Mouse (Mus musculus) CH12.LX (cell line): ENCODE measurements around the gene Zdhhc20. TPM values are rescaled to one million over a fixed set of nuclear protein-coding genes. Genes with fewer than 3 reads are reported as not detected.

Source experiments
- DNase-seq: peaks from one replicate; pipeline ENCODE4 v3.0.0-alpha.2; 2013; ENCODE audit errors: extremely low read depth
- H3K27ac ChIP-seq: 2 replicates; pipeline ENCODE4 v1.5.1; 2012; ENCODE audit warnings: low read depth, mild to moderate bottlenecking, control low read depth, moderate library complexity; ENCODE audit not compliant: insufficient read depth
- H3K27me3 ChIP-seq: replicated peaks from 2 replicates; pipeline ENCODE3; 2012; ENCODE audit warnings: inconsistent platforms
- H3K36me3 ChIP-seq, 2 experiments: replicated peaks in 1 of 2; 2 replicates each; pipeline versions ENCODE3 to v1.6.1; 2012; ENCODE audit warnings: inconsistent platforms in 1 of 2, low read length in 1 of 2, mild to moderate bottlenecking in 1 of 2, mixed read lengths in 1 of 2, moderate library complexity in 1 of 2; ENCODE audit not compliant: control insufficient read depth in 1 of 2, insufficient read depth in 1 of 2
- H3K4me1 ChIP-seq, 2 experiments: 2 replicates each; pipeline ENCODE4 v1.6.1; 2012; ENCODE audit warnings: inconsistent platforms in 1 of 2, moderate library complexity in 1 of 2; ENCODE audit not compliant: insufficient read depth in 2 of 2, control insufficient read depth in 1 of 2
- H3K4me2 ChIP-seq: 2 replicates; pipeline ENCODE4 v1.6.1; 2012; ENCODE audit warnings: low read depth, mild to moderate bottlenecking, control low read depth; ENCODE audit not compliant: poor library complexity, insufficient read depth, severe bottlenecking
- H3K4me3 ChIP-seq, 3 experiments: fragments of 150-350 bp in 1 of 3; sonication (generic) in 1 of 3; replicated peaks in 1 of 3; 2 replicates each; pipeline versions ENCODE3 to v1.5.1; 2011 to 2012; ENCODE audit warnings: low read depth in 2 of 3, low read length in 2 of 3, mild to moderate bottlenecking in 2 of 3, moderate library complexity in 2 of 3, control low read depth in 1 of 3, improper control_type of control experiment in 1 of 3, inconsistent platforms in 1 of 3, mixed read lengths in 1 of 3; ENCODE audit not compliant: poor library complexity in 1 of 3
- H3K79me2 ChIP-seq: replicated peaks from 2 replicates; pipeline ENCODE4 v1.6.1; 2012; ENCODE audit warnings: mild to moderate bottlenecking, moderate library complexity; ENCODE audit not compliant: control insufficient read depth, poor library complexity, insufficient read depth, severe bottlenecking; ENCODE audit errors: extremely low read depth
- H3K9ac ChIP-seq: 2 replicates; pipeline ENCODE4 v1.6.1; 2012; ENCODE audit warnings: low read depth, mild to moderate bottlenecking, control low read depth, moderate library complexity; ENCODE audit not compliant: insufficient read depth
- H3K9me3 ChIP-seq: replicated peaks from 2 replicates; pipeline ENCODE3; 2012; ENCODE audit warnings: low read length, inconsistent platforms, mixed read lengths
- BHLHE40 ChIP-seq: IDR thresholded peaks from 2 replicates; pipeline ENCODE4 v1.6.1; 2011; ENCODE audit warnings: mild to moderate bottlenecking, low read depth, low read length, improper control_type of control experiment
- CHD1 ChIP-seq: IDR thresholded peaks from 2 replicates; pipeline ENCODE4 v1.6.1; 2012; ENCODE audit warnings: low read depth, low read length, improper control_type of control experiment, inconsistent platforms
- CHD2 ChIP-seq: IDR thresholded peaks from 2 replicates; pipeline ENCODE4 v1.6.1; 2011; ENCODE audit warnings: low read length, improper control_type of control experiment
- CTCF ChIP-seq, 2 experiments: IDR thresholded peaks in 1 of 2; conservative IDR thresholded peaks in 1 of 2; 2 replicates each; pipeline ENCODE4 v1.5.1; 2011 to 2012; ENCODE audit warnings: low read depth in 2 of 2, low read length in 2 of 2, improper control_type of control experiment in 1 of 2, inconsistent platforms in 1 of 2, mild to moderate bottlenecking in 1 of 2, moderate library complexity in 1 of 2
- E2F4 ChIP-seq: IDR thresholded peaks from 2 replicates; pipeline ENCODE4 v1.6.1; 2011; ENCODE audit warnings: low read depth, low read length, improper control_type of control experiment; ENCODE audit not compliant: insufficient replicate concordance
- ELF1 ChIP-seq: IDR thresholded peaks from 2 replicates; pipeline ENCODE4 v1.6.1; 2014; ENCODE audit warnings: low read depth, mild to moderate bottlenecking, inconsistent platforms, low read length, improper control_type of control experiment
- EP300 ChIP-seq: IDR thresholded peaks from 2 replicates; pipeline ENCODE4 v1.6.1; 2011; ENCODE audit warnings: low read length, improper control_type of control experiment
- ETS1 ChIP-seq: conservative IDR thresholded peaks from 2 replicates; pipeline ENCODE4 v1.6.1; 2012; ENCODE audit warnings: low read depth, mild to moderate bottlenecking, inconsistent platforms, low read length, improper control_type of control experiment, moderate library complexity
- GABPA ChIP-seq: IDR thresholded peaks from 2 replicates; pipeline ENCODE4 v1.6.1; 2012; ENCODE audit warnings: low read depth, low read length, improper control_type of control experiment, inconsistent platforms; ENCODE audit not compliant: insufficient replicate concordance
- HCFC1 ChIP-seq: IDR thresholded peaks from 2 replicates; pipeline ENCODE4 v1.6.1; 2012; ENCODE audit warnings: low read depth, mild to moderate bottlenecking, inconsistent platforms, low read length, improper control_type of control experiment
- IRF4 ChIP-seq: IDR thresholded peaks from 2 replicates; pipeline ENCODE4 v1.6.1; 2014; ENCODE audit warnings: low read depth, mild to moderate bottlenecking, inconsistent platforms, low read length, improper control_type of control experiment
- JUN ChIP-seq: IDR thresholded peaks from 2 replicates; pipeline ENCODE4 v1.6.1; 2011; ENCODE audit warnings: low read depth, mild to moderate bottlenecking, low read length, improper control_type of control experiment, moderate library complexity; ENCODE audit not compliant: insufficient read depth
- JUND ChIP-seq: conservative IDR thresholded peaks from 2 replicates; pipeline ENCODE4 v1.6.1; 2011; ENCODE audit warnings: low read depth, low read length, improper control_type of control experiment
- KAT2A ChIP-seq: IDR thresholded peaks from 2 replicates; pipeline ENCODE4 v1.6.1; 2012; ENCODE audit warnings: low read length, improper control_type of control experiment, inconsistent platforms; ENCODE audit not compliant: insufficient replicate concordance
- MAFK ChIP-seq: IDR thresholded peaks from 2 replicates; pipeline ENCODE4 v1.6.1; 2011; ENCODE audit warnings: low read length, improper control_type of control experiment; ENCODE audit not compliant: insufficient replicate concordance
- MAX ChIP-seq: IDR thresholded peaks from 2 replicates; pipeline ENCODE4 v1.6.1; 2011; ENCODE audit warnings: low read length, improper control_type of control experiment
- MAZ ChIP-seq: IDR thresholded peaks from 2 replicates; pipeline ENCODE4 v1.6.1; 2012; ENCODE audit warnings: low read depth, mild to moderate bottlenecking, inconsistent platforms, low read length, improper control_type of control experiment, moderate library complexity
- MEF2A ChIP-seq: IDR thresholded peaks from 2 replicates; pipeline ENCODE4 v1.6.1; 2014; ENCODE audit warnings: low read depth, mild to moderate bottlenecking, inconsistent platforms, low read length, improper control_type of control experiment, borderline replicate concordance
- MXI1 ChIP-seq: IDR thresholded peaks from 2 replicates; pipeline ENCODE4 v1.6.1; 2011; ENCODE audit warnings: mild to moderate bottlenecking, low read depth, low read length, improper control_type of control experiment
- MYC ChIP-seq: IDR thresholded peaks from 2 replicates; pipeline ENCODE4 v1.6.1; 2011; ENCODE audit warnings: low read depth, mild to moderate bottlenecking, improper control_type of control experiment, low read length
- NELFE ChIP-seq: IDR thresholded peaks from 2 replicates; pipeline ENCODE4 v1.6.1; 2011; ENCODE audit warnings: low read depth, low read length, improper control_type of control experiment
- NRF1 ChIP-seq: IDR thresholded peaks from 2 replicates; pipeline ENCODE4 v1.6.1; 2014; ENCODE audit warnings: low read depth, mild to moderate bottlenecking, inconsistent platforms, low read length, improper control_type of control experiment, moderate library complexity
- PAX5 ChIP-seq: IDR thresholded peaks from 2 replicates; pipeline ENCODE4 v1.6.1; 2012; ENCODE audit warnings: low read length, inconsistent platforms, mixed read lengths
- POLR2A ChIP-seq: IDR thresholded peaks from 2 replicates; pipeline ENCODE4 v1.6.1; 2011; ENCODE audit warnings: low read depth, mild to moderate bottlenecking, improper control_type of control experiment, low read length
- POLR2AphosphoS2 ChIP-seq: IDR thresholded peaks from 2 replicates; pipeline ENCODE4 v1.6.1; 2011; ENCODE audit warnings: low read depth, low read length, improper control_type of control experiment
- RAD21 ChIP-seq: IDR thresholded peaks from 2 replicates; pipeline ENCODE4 v1.6.1; 2011; ENCODE audit warnings: low read depth, mild to moderate bottlenecking, low read length, improper control_type of control experiment, moderate library complexity
- RCOR1 ChIP-seq: conservative IDR thresholded peaks from 2 replicates; pipeline ENCODE4 v1.6.1; 2012; ENCODE audit warnings: low read depth, mild to moderate bottlenecking, inconsistent platforms, low read length, improper control_type of control experiment
- SIN3A ChIP-seq: IDR thresholded peaks from 2 replicates; pipeline ENCODE4 v1.6.1; 2012; ENCODE audit warnings: low read length, improper control_type of control experiment, inconsistent platforms
- SMC3 ChIP-seq: IDR thresholded peaks from 2 replicates; pipeline ENCODE4 v1.6.1; 2011; ENCODE audit warnings: low read depth, low read length, improper control_type of control experiment
- TBP ChIP-seq: conservative IDR thresholded peaks from 2 replicates; pipeline ENCODE4 v1.6.1; 2011; ENCODE audit warnings: low read depth, low read length, improper control_type of control experiment
- TCF12 ChIP-seq: IDR thresholded peaks from 2 replicates; pipeline ENCODE4 v1.6.1; 2014; ENCODE audit warnings: low read depth, mild to moderate bottlenecking, inconsistent platforms, low read length, improper control_type of control experiment
- UBTF ChIP-seq: IDR thresholded peaks from 2 replicates; pipeline ENCODE4 v1.6.1; 2012; ENCODE audit warnings: low read depth, mild to moderate bottlenecking, inconsistent platforms, low read length, improper control_type of control experiment, moderate library complexity
- USF1 ChIP-seq: IDR thresholded peaks from 2 replicates; pipeline ENCODE4 v1.6.1; 2014; ENCODE audit warnings: low read depth, mild to moderate bottlenecking, inconsistent platforms, low read length, improper control_type of control experiment
- USF2 ChIP-seq: conservative IDR thresholded peaks from 2 replicates; pipeline ENCODE4 v1.6.1; 2011; ENCODE audit warnings: low read depth, low read length, improper control_type of control experiment
- ZC3H11A ChIP-seq: IDR thresholded peaks from 2 replicates; pipeline ENCODE4 v1.6.1; 2012; ENCODE audit warnings: low read depth, mild to moderate bottlenecking, inconsistent platforms, low read length, improper control_type of control experiment
- ZKSCAN1 ChIP-seq: IDR thresholded peaks from 2 replicates; pipeline ENCODE4 v1.6.1; 2012; ENCODE audit warnings: low read depth, inconsistent platforms, low read length, improper control_type of control experiment, borderline replicate concordance
- ZMIZ1 ChIP-seq: IDR thresholded peaks from 2 replicates; pipeline ENCODE4 v1.6.1; 2012; ENCODE audit warnings: low read depth, mild to moderate bottlenecking, inconsistent platforms, low read length, improper control_type of control experiment
- ZNF384 ChIP-seq: IDR thresholded peaks from 2 replicates; pipeline ENCODE4 v1.6.1; 2012; ENCODE audit warnings: low read depth, low read length, improper control_type of control experiment, inconsistent platforms
- dilution Hi-C: fragments of 300-500 bp; cut with MboI; formaldehyde crosslinking; loops from 2 replicates; pipeline ENCODE4 v1.14.3; 2020; ENCODE audit warnings: low sequenced_read_pairs; ENCODE audit not compliant: extremely low pct_unique_long_range_greater_than_20kb, extremely low pct_ligation_motif_present
- in situ Hi-C: fragments of 300-500 bp; cut with MboI; formaldehyde crosslinking; loops from 3 replicates; pipeline ENCODE4 v1.14.3; 2019; ENCODE audit warnings: low sequenced_read_pairs, low pct_ligation_motif_present, low pct_unique_long_range_greater_than_20kb, mixed read lengths
- polyA plus RNA-seq: library from polyadenylated mRNA; unstranded; fragments of >175 nt; gene quantifications from 2 replicates; pipeline ENCODE4 v1.2.1, GENCODE M21; 2012; ENCODE audit warnings: low read depth; ENCODE audit not compliant: insufficient read length
- total RNA-seq, 2 experiments: library from RNA; depleted of rRNA; stranded (reverse); fragments of 300-350 nt in 1 of 2; fragments of >200 nt in 1 of 2; gene quantifications; 2 replicates each; pipeline ENCODE4 v1.2.3; 2012 to 2014

Gene Zdhhc20
- total and polyA plus RNA-seq, 3 experiments = 10.4 to 41.3 (median 27.4) TPM

DNA sequence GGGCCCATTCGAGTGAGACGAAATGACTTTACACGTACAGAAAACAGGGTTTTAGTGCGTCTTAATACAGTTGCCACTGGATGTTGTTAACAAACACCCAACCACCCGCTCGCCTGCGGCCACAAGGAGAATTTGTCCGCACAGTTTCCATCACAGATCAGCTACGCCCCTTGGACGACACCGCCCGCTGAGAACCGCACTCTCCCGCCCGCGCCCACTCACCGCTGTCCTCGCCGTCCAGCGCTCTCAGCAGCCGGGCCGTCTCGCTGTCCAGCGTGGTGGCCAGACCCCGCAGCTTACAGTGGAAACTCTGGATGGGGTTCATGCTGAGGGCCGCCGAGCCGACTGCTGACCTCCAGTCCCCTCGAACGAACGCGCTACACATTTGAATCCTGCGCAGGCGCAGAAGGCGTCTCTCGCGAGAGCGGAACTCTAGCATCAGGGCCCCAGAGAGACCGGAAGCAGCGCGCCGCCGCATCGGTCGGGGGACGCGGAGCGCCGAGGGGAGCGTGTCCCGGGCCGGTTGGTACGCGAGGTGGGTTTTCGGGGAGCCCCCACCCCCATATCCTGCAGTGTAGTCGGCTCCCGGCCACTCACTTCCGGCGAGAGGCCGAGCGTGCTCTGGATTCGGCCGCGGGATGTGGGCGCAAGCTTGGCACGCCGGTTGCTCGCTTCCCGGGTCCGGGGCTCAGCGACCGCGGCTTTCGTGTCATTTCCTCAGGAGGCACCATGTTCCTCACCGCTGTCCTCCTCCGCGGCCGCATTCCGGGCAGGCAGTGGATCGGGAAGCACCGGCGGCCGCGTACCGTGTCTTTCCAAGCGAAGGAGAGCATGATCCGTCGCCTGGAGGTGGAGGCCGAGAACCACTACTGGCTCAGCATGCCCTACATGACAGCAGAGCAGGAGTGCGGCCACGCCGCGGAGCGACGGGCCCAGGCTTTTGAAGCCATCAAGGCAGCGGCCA lies 64.0 kb downstream of the Zdhhc20 start, which contains the start of the genes Ska3 and Mrpl57:
Ska3 (minus strand) TSS at position 398 of the 964 bp plus-strand sequence.
Mrpl57 (plus strand) TSS at position 447 of the 964 bp plus-strand sequence.
- Histone ChIP-seq H3K36me3 (peaks cover 16 to 50% of the 10 kb centered on the region in 2 experiments), H3K9ac (peak within 1 kb of the TSS; percentile 92), H3K4me2 (peak within 1 kb of the TSS; percentile 98), H3K9me3 (no peaks in the 10 kb centered on the region), H3K4me1 (peaks cover 4 to 37% of the 10 kb centered on the region in 2 experiments; a peak in 3 of 4 replicates), H3K27me3 (no peaks in the 10 kb centered on the region), H3K4me3 (peak within 1 kb of the TSS; percentile 73 to 99 (median 93)), H3K27ac (peak within 1 kb of the TSS; percentile 71), H3K79me2 (peaks cover 43% of the 10 kb centered on the region)
- peak; percentile 95 for DNase-seq
- dilution Hi-C loops = no loop called here
- TF ChIP-seq UBTF (no peak), SMC3 (no peak), TCF12 (peak; percentile 87), POLR2AphosphoS2 (peak; percentile 82; the same call in 1 of the 2 replicates), ZC3H11A (no peak), TBP (peak; percentile 63; the same call in 1 of the 2 replicates), RCOR1 (no peak), JUND (no peak), MAZ (no peak), BHLHE40 (no peak), ZMIZ1 (peak; percentile 64; the same call in 1 of the 2 replicates), MAX (peak; percentile 70), RAD21 (no peak), E2F4 (no peak), ZKSCAN1 (no peak), MXI1 (peak; percentile 91), PAX5 (no peak), IRF4 (peak; percentile 33; the same call in 1 of the 2 replicates), MYC (peak; percentile 48; the same call in 1 of the 2 replicates), GABPA (no peak), KAT2A (no peak), NRF1 (peak; percentile 91), SIN3A (peak; percentile 54; the same call in 1 of the 2 replicates), EP300 (no peak), POLR2A (peak; percentile 98), MAFK (no peak), CHD2 (peak; percentile 99), CTCF (conservative IDR thresholded peaks at IDR 0.05 in 1 of 2, IDR thresholded peaks at IDR 0.05 in 1 of 2; ENCODE audit: low read depth in 2 of 2, low read length in 2 of 2) (no peak), MEF2A (no peak; the same call in 1 of the 2 replicates), JUN (no peak), HCFC1 (peak; percentile 74), ETS1 (no peak), USF2 (no peak), ZNF384 (no peak), NELFE (peak; percentile 97), USF1 (no peak), CHD1 (no peak), ELF1 (peak; percentile 95)
- in situ Hi-C loops = no loop called here
